In genomic region chr11:69420554-69421000, GRCm38 (mm10) we compare ENCODE assay signal across 8 mouse cellular contexts. TPM values are rescaled to one million over a fixed set of nuclear protein-coding genes. Genes with fewer than 3 reads are reported as not detected.
DNase-seq lines count a peak whose midpoint lies in the region; ATAC-seq and TF ChIP-seq lines count a peak whose summit lies in the region.

No protein-coding gene starts in this region.

- no peaks in the 10 kb centered on the region for H3K36me3 ChIP-seq in liver, adult 2 months (ENCODE audit: control insufficient read depth, insufficient read depth, low read length)
- H3K36me3 ChIP-seq in embryonic facial prominence, embryonic 14.5 days (ENCODE audit: control insufficient read depth, insufficient read depth, low read length): no peaks in the 10 kb centered on the region
- H3K36me3 ChIP-seq in hindbrain, postnatal 0 days (ENCODE audit: insufficient read depth, low read length): no peaks in the 10 kb centered on the region
- no peaks in the 10 kb centered on the region for H3K36me3 ChIP-seq in myocyte (ENCODE audit: control insufficient read depth, insufficient read depth)

- H3K27me3 ChIP-seq in liver, adult 2 months (ENCODE audit: control insufficient read depth, insufficient read depth, low read length): no peaks in the 10 kb centered on the region
- H3K27me3 ChIP-seq in embryonic facial prominence, embryonic 14.5 days (replicated peaks; ENCODE audit: control insufficient read depth, insufficient read depth, low read length): peaks cover 23% of the 10 kb centered on the region
- peaks cover 7% of the 10 kb centered on the region for H3K27me3 ChIP-seq in hindbrain, postnatal 0 days (ENCODE audit: insufficient read depth, low read length)
- peaks cover 17% of the 10 kb centered on the region for H3K27me3 ChIP-seq in myocyte (ENCODE audit: control insufficient read depth, insufficient read depth, insufficient read length)

- no peak for TF ChIP-seq CTCF in liver, adult 2 months (IDR thresholded peaks at IDR 0.05; ENCODE audit: low read depth, low read length)
- TF ChIP-seq CTCF in hindbrain, postnatal 0 days (IDR thresholded peaks at IDR 0.05; ENCODE audit: low read depth): no peak

- H3K27ac ChIP-seq in liver, adult 2 months (replicated peaks; ENCODE audit: insufficient read depth, low read depth, low read length): no peak overlapping the region
- no peak overlapping the region for H3K27ac ChIP-seq in embryonic facial prominence, embryonic 14.5 days (replicated peaks; ENCODE audit: low read depth, low read length)
- no peak overlapping the region for H3K27ac ChIP-seq in hindbrain, postnatal 0 days

- 0 out of 2 replicates have a peak overlapping the region, but pooled peaks have one; percentile 6 for H3K9ac ChIP-seq in liver, adult 2 months (ENCODE audit: low read depth, low read length)
- H3K9ac ChIP-seq in embryonic facial prominence, embryonic 14.5 days (ENCODE audit: low read depth, low read length): peak overlapping the region; percentile 57; the same call in 1 of the 2 replicates
- H3K9ac ChIP-seq in hindbrain, postnatal 0 days (replicated peaks; ENCODE audit: low read length): no peak overlapping the region

- peaks cover 9% of the 10 kb centered on the region for H3K4me1 ChIP-seq in liver, adult 2 months (ENCODE audit: control insufficient read depth, insufficient read depth, low read length)
- peaks cover 20% of the 10 kb centered on the region; the same call in 1 of the 2 replicates for H3K4me1 ChIP-seq in embryonic facial prominence, embryonic 14.5 days (ENCODE audit: control insufficient read depth, insufficient read depth, low read length)
- H3K4me1 ChIP-seq in hindbrain, postnatal 0 days (ENCODE audit: insufficient read depth, low read length): peaks cover 15% of the 10 kb centered on the region

- no peak overlapping the region for H3ac ChIP-seq in myocyte (ENCODE audit: control insufficient read depth, insufficient read length)

- TF ChIP-seq POLR2A in liver, adult 2 months (IDR thresholded peaks at IDR 0.05; ENCODE audit: extremely low read depth, insufficient read depth, low read length): no peak
- TF ChIP-seq POLR2A in myocyte (IDR thresholded peaks at IDR 0.05; ENCODE audit: insufficient read length, low read depth): no peak

- peak overlapping the region; percentile 59; the same call in 1 of the 2 replicates for H3K4me3 ChIP-seq in liver, adult 2 months (ENCODE audit: insufficient read depth, low read depth, low read length)
- H3K4me3 ChIP-seq in embryonic facial prominence, embryonic 14.5 days (ENCODE audit: low read depth, low read length): peak overlapping the region; percentile 77
- peak overlapping the region; percentile 67 for H3K4me3 ChIP-seq in hindbrain, postnatal 0 days (ENCODE audit: low read length)
- peak overlapping the region; percentile 100 for H3K4me3 ChIP-seq in myocyte

- ATAC-seq in embryonic facial prominence, embryonic 14.5 days (ENCODE audit: low read depth): no peak
- ATAC-seq in hindbrain, postnatal 0 days: no peak

- 26% methylated on average over 10 of the region's 10 CpGs for WGBS in liver, adult 2 months
- 12% methylated on average over 10 of the region's 10 CpGs for WGBS in embryonic facial prominence, embryonic 14.5 days
- 9% methylated on average over 10 of the region's 10 CpGs for WGBS in hindbrain, postnatal 0 days

- no peak for DNase-seq in liver, adult 2 months (ENCODE audit: extremely low read depth, low read depth, low spot score)
- no peak for DNase-seq in liver
- DNase-seq in embryonic facial prominence, embryonic 14.5 days (ENCODE audit: low spot score): no peak
- no peak for DNase-seq in hindbrain, postnatal 0 days (ENCODE audit: low spot score)
- no peak for DNase-seq in frontal cortex, postnatal 36 days (ENCODE audit: low spot score in 2 of 2)
- DNase-seq in kidney, adult 11 months: no peak
- no peak for DNase-seq in layer of hippocampus, postnatal 10 days (ENCODE audit: low spot score in 2 of 2)

- H3K9me3 ChIP-seq in embryonic facial prominence, embryonic 14.5 days (ENCODE audit: control insufficient read depth, low read length): no peaks in the 10 kb centered on the region
- no peaks in the 10 kb centered on the region for H3K9me3 ChIP-seq in hindbrain, postnatal 0 days (ENCODE audit: low read length)

- peak overlapping the region; percentile 92 for H3K4me2 ChIP-seq in embryonic facial prominence, embryonic 14.5 days (ENCODE audit: low read depth, low read length)
- peak overlapping the region; percentile 98 for H3K4me2 ChIP-seq in hindbrain, postnatal 0 days (ENCODE audit: low read depth, low read length)
- H3K4me2 ChIP-seq in myocyte (ENCODE audit: low read depth): peak overlapping the region; percentile 99

- no peaks in the 10 kb centered on the region for H3K79me2 ChIP-seq in liver, adult 2 months (ENCODE audit: control insufficient read depth, insufficient read depth, low read length)
- H3K79me2 ChIP-seq in myocyte (ENCODE audit: control insufficient read depth, insufficient read depth): no peaks in the 10 kb centered on the region

TF ChIP-seq in myocyte, 11 proteins besides CTCF, POLR2A, EP300 and RAD21:
- TF ChIP-seq E2F4 (IDR thresholded peaks at IDR 0.05; ENCODE audit: insufficient read depth) (no peak), SRF (IDR thresholded peaks at IDR 0.05; ENCODE audit: control insufficient read depth, insufficient read length, low read depth) (no peak), CEBPB (IDR thresholded peaks at IDR 0.05; ENCODE audit: insufficient read depth, poor library complexity, severe bottlenecking) (no peak), REST (IDR thresholded peaks at IDR 0.05; ENCODE audit: insufficient read depth, insufficient read length) (no peak), MYOD1 (IDR thresholded peaks at IDR 0.05; ENCODE audit: control insufficient read depth in 1 of 3, insufficient read length in 2 of 3, low read depth in 2 of 3) (no peak), TCF12 (IDR thresholded peaks at IDR 0.05; ENCODE audit: insufficient read depth, poor library complexity, severe bottlenecking) (no peak), TCF3 (IDR thresholded peaks at IDR 0.05; ENCODE audit: insufficient read length, low read depth) (no peak), POLR2AphosphoS2 (IDR thresholded peaks at IDR 0.05; ENCODE audit: insufficient read length, low read depth) (no peak), USF1 (IDR thresholded peaks at IDR 0.05; ENCODE audit: low read depth) (no peak), MYOG (IDR thresholded peaks at IDR 0.05; ENCODE audit: control insufficient read depth in 1 of 3, insufficient read depth in 1 of 3, insufficient read length in 2 of 3, low read depth in 2 of 3) (no peak), MAX (IDR thresholded peaks at IDR 0.05; ENCODE audit: low read depth) (no peak)

RNA-seq across cellular contexts. Expression of gene Kdm6b, which starts 7.1 kb away (rescaled TPM):
- total RNA-seq in liver, adult 2 months (2014; rRNA removed): 1.6 and 2.3 TPM in 2 replicates
- 4.2 and 4.6 TPM in 2 replicates for polyA plus RNA-seq in liver, adult 2 months (2012; rRNA removed)
- 24.2 and 24.3 TPM in 2 replicates for polyA plus RNA-seq in embryonic facial prominence, embryonic 14.5 days (2014; fragmentation: Nextera tagmentation; extraction: Ambion mirVana)
- 8.0 and 10.5 TPM in 2 replicates for total RNA-seq in hindbrain, postnatal 0 days (2014; rRNA removed)
- polyA plus RNA-seq in hindbrain, postnatal 0 days (2015; fragmentation: Nextera tagmentation; extraction: Ambion mirVana): 20.5 and 22.3 TPM in 2 replicates
- 31.0 TPM for polyA plus RNA-seq in myocyte (2012; fragmentation: generic; extraction: Trizol)
- 10 to 100 TPM; 47.0 to 50.5 TPM for total RNA-seq in layer of hippocampus, postnatal 10 days (2021)

RNA-seq across cellular contexts. Expression of gene Tmem88, which starts 22.5 kb away (rescaled TPM):
- 1.3 and 1.7 TPM in 2 replicates for total RNA-seq in liver, adult 2 months (2014; rRNA removed)
- 6.7 and 8.5 TPM in 2 replicates for polyA plus RNA-seq in liver, adult 2 months (2012; rRNA removed)
- 19.2 and 21.0 TPM in 2 replicates for polyA plus RNA-seq in embryonic facial prominence, embryonic 14.5 days (2014; fragmentation: Nextera tagmentation; extraction: Ambion mirVana)
- total RNA-seq in hindbrain, postnatal 0 days (2014; rRNA removed): 3.8 and 4.3 TPM in 2 replicates
- 8.7 and 9.5 TPM in 2 replicates for polyA plus RNA-seq in hindbrain, postnatal 0 days (2015; fragmentation: Nextera tagmentation; extraction: Ambion mirVana)
- polyA plus RNA-seq in myocyte (2012; fragmentation: generic; extraction: Trizol): 0.16 TPM
- total RNA-seq in layer of hippocampus, postnatal 10 days (2021): 1 to 10 TPM; 2.1 to 2.7 TPM

RNA-seq across cellular contexts. Expression of gene Cyb5d1, which starts 25.1 kb away (rescaled TPM):
- 33.9 and 40.7 TPM in 2 replicates for total RNA-seq in liver, adult 2 months (2014; rRNA removed)
- polyA plus RNA-seq in liver, adult 2 months (2012; rRNA removed): 21.1 and 22.1 TPM in 2 replicates
- polyA plus RNA-seq in embryonic facial prominence, embryonic 14.5 days (2014; fragmentation: Nextera tagmentation; extraction: Ambion mirVana): 23.8 and 24.2 TPM in 2 replicates
- total RNA-seq in hindbrain, postnatal 0 days (2014; rRNA removed): 21.8 and 26.9 TPM in 2 replicates
- polyA plus RNA-seq in hindbrain, postnatal 0 days (2015; fragmentation: Nextera tagmentation; extraction: Ambion mirVana): 18.5 and 22.2 TPM in 2 replicates
- polyA plus RNA-seq in myocyte (2012; fragmentation: generic; extraction: Trizol): 23.0 TPM
- total RNA-seq in layer of hippocampus, postnatal 10 days (2021): 10 to 100 TPM; 28.4 to 40.6 TPM

RNA-seq across cellular contexts. Expression of gene Naa38, which starts 25.3 kb away (rescaled TPM):
- total RNA-seq in liver, adult 2 months (2014; rRNA removed): 86.6 and 91.5 TPM in 2 replicates
- polyA plus RNA-seq in liver, adult 2 months (2012; rRNA removed): 133 and 150 TPM in 2 replicates
- 160 and 177 TPM in 2 replicates for polyA plus RNA-seq in embryonic facial prominence, embryonic 14.5 days (2014; fragmentation: Nextera tagmentation; extraction: Ambion mirVana)
- total RNA-seq in hindbrain, postnatal 0 days (2014; rRNA removed): 77.1 and 99.0 TPM in 2 replicates
- polyA plus RNA-seq in hindbrain, postnatal 0 days (2015; fragmentation: Nextera tagmentation; extraction: Ambion mirVana): 162 and 163 TPM in 2 replicates
- 126 TPM for polyA plus RNA-seq in myocyte (2012; fragmentation: generic; extraction: Trizol)
- 10 to 100 TPM; 84.1 to 95.1 TPM for total RNA-seq in layer of hippocampus, postnatal 10 days (2021)

RNA-seq across cellular contexts. Expression of gene Chd3, which starts 51.4 kb away (rescaled TPM):
- 45.2 and 57.5 TPM in 2 replicates for total RNA-seq in liver, adult 2 months (2014; rRNA removed)
- polyA plus RNA-seq in liver, adult 2 months (2012; rRNA removed): 55.2 and 80.2 TPM in 2 replicates
- 68.9 and 73.3 TPM in 2 replicates for polyA plus RNA-seq in embryonic facial prominence, embryonic 14.5 days (2014; fragmentation: Nextera tagmentation; extraction: Ambion mirVana)
- 252 and 255 TPM in 2 replicates for total RNA-seq in hindbrain, postnatal 0 days (2014; rRNA removed)
- polyA plus RNA-seq in hindbrain, postnatal 0 days (2015; fragmentation: Nextera tagmentation; extraction: Ambion mirVana): 46.6 and 49.7 TPM in 2 replicates
- 148 TPM for polyA plus RNA-seq in myocyte (2012; fragmentation: generic; extraction: Trizol)
- total RNA-seq in layer of hippocampus, postnatal 10 days (2021): 100 to 1,000 TPM; 540 to 617 TPM
